Mouse (Mus musculus): ENCODE measurements around the gene Actg1. TPM values are rescaled to one million over a fixed set of nuclear protein-coding genes. Genes with fewer than 3 reads are reported as not detected.

The Actg1 gene
- polyA plus RNA-seq, 1 experiment from 2014 or later, result 3,237 TPM

- DNase-seq (ENCODE audit: low spot score) (peak; percentile 96), ATAC-seq (replicated peaks; ENCODE audit: insufficient number of reproducible peaks, low FRiP score, low TSS enrichment, low read depth) (no peak)
- H3K9ac ChIP-seq (replicated peaks; ENCODE audit: low read length), result no peak overlapping the region
- H3K27me3 ChIP-seq (ENCODE audit: control insufficient read depth, insufficient read depth, low read length), result no peaks in the 10 kb centered on the region
- no peaks in the 10 kb centered on the region for H3K9me3 ChIP-seq (replicated peaks; ENCODE audit: control insufficient read depth, low read length)
- 8% methylated on average over 19 of the region's 19 CpGs for WGBS
- no peaks in the 10 kb centered on the region for H3K36me3 ChIP-seq (replicated peaks; ENCODE audit: control insufficient read depth, insufficient read depth, low read depth, low read length)
- no peak overlapping the region for H3K4me3 ChIP-seq (ENCODE audit: low read depth, low read length)
- no peak overlapping the region for H3K27ac ChIP-seq (replicated peaks; ENCODE audit: low read depth, low read length)
- no peak overlapping the region for H3K4me2 ChIP-seq (ENCODE audit: low read depth, low read length)
- peaks cover 28% of the 10 kb centered on the region for H3K4me1 ChIP-seq (ENCODE audit: control insufficient read depth, insufficient read depth, low read length)
Measured at GRCm38 (mm10) chr11:120307566-120308430, 40.5 kb downstream of the Actg1 start.

- Histone ChIP-seq H3K4me2 (ENCODE audit: low read depth, low read length) (no peak overlapping the region; the same call in 1 of the 2 replicates), H3K27ac (replicated peaks; ENCODE audit: low read depth, low read length) (no peak overlapping the region), H3K36me3 (replicated peaks; ENCODE audit: control insufficient read depth, insufficient read depth, low read depth, low read length) (no peaks in the 10 kb centered on the region), H3K27me3 (ENCODE audit: control insufficient read depth, insufficient read depth, low read length) (no peaks in the 10 kb centered on the region), H3K9me3 (replicated peaks; ENCODE audit: control insufficient read depth, low read length) (no peaks in the 10 kb centered on the region), H3K4me1 (ENCODE audit: control insufficient read depth, insufficient read depth, low read length) (peaks cover 28% of the 10 kb centered on the region), H3K9ac (replicated peaks; ENCODE audit: low read length) (peak overlapping the region; percentile 28; the same call in 1 of the 2 replicates), H3K4me3 (ENCODE audit: low read depth, low read length) (no peak overlapping the region)
- DNase-seq (ENCODE audit: low spot score) (no peak), ATAC-seq (replicated peaks; ENCODE audit: insufficient number of reproducible peaks, low FRiP score, low TSS enrichment, low read depth) (no peak)
- 7% methylated on average over 5 of the region's 5 CpGs for WGBS
Measured at GRCm38 (mm10) chr11:120307132-120307413, 41.3 kb downstream of the Actg1 start.

GRCm38 (mm10) chr11:120306366-120307131 lies 41.8 kb downstream of the Actg1 start:
- DNase-seq (ENCODE audit: low spot score), result no peak
- H3K4me2 ChIP-seq (ENCODE audit: low read depth, low read length), result no peak overlapping the region; the same call in 1 of the 2 replicates
- peak overlapping the region; percentile 28 for H3K9ac ChIP-seq (replicated peaks; ENCODE audit: low read length)
- no peaks in the 10 kb centered on the region for H3K9me3 ChIP-seq (replicated peaks; ENCODE audit: control insufficient read depth, low read length)
- no peaks in the 10 kb centered on the region for H3K36me3 ChIP-seq (replicated peaks; ENCODE audit: control insufficient read depth, insufficient read depth, low read depth, low read length)
- H3K27ac ChIP-seq (replicated peaks; ENCODE audit: low read depth, low read length), result no peak overlapping the region
- peaks cover 27% of the 10 kb centered on the region for H3K4me1 ChIP-seq (ENCODE audit: control insufficient read depth, insufficient read depth, low read length)
- 37% methylated on average over 12 of the region's 12 CpGs for WGBS
- ATAC-seq (replicated peaks; ENCODE audit: insufficient number of reproducible peaks, low FRiP score, low TSS enrichment, low read depth), result no peak
- H3K27me3 ChIP-seq (ENCODE audit: control insufficient read depth, insufficient read depth, low read length), result no peaks in the 10 kb centered on the region
- H3K4me3 ChIP-seq (ENCODE audit: low read depth, low read length), result no peak overlapping the region

- H3K27me3 ChIP-seq (ENCODE audit: control insufficient read depth, insufficient read depth, low read length), result no peaks in the 10 kb centered on the region
- 23% methylated on average over 15 of the region's 15 CpGs for WGBS
- H3K4me1 ChIP-seq (ENCODE audit: control insufficient read depth, insufficient read depth, low read length), result peaks cover 24% of the 10 kb centered on the region
Measured at GRCm38 (mm10) chr11:120305535-120306365, 42.6 kb downstream of the Actg1 start.

GRCm38 (mm10) chr11:120304886-120305534 lies 43.3 kb downstream of the Actg1 start:
- under 1% methylated on average over 52 of the region's 53 CpGs for WGBS
- H3K4me1 ChIP-seq (ENCODE audit: control insufficient read depth, insufficient read depth, low read length), result peaks cover 21% of the 10 kb centered on the region
- peak overlapping the region; percentile 63 for H3K9ac ChIP-seq (replicated peaks; ENCODE audit: low read length)
- ATAC-seq (replicated peaks; ENCODE audit: insufficient number of reproducible peaks, low FRiP score, low TSS enrichment, low read depth), result peak; percentile 79
- no peaks in the 10 kb centered on the region for H3K27me3 ChIP-seq (ENCODE audit: control insufficient read depth, insufficient read depth, low read length)
- peak overlapping the region; percentile 38 for H3K4me3 ChIP-seq (ENCODE audit: low read depth, low read length)
- no peaks in the 10 kb centered on the region for H3K9me3 ChIP-seq (replicated peaks; ENCODE audit: control insufficient read depth, low read length)
- peak overlapping the region; percentile 65 for H3K4me2 ChIP-seq (ENCODE audit: low read depth, low read length)
- no peaks in the 10 kb centered on the region for H3K36me3 ChIP-seq (replicated peaks; ENCODE audit: control insufficient read depth, insufficient read depth, low read depth, low read length)
- peak overlapping the region; percentile 79 for H3K27ac ChIP-seq (replicated peaks; ENCODE audit: low read depth, low read length)
- DNase-seq (ENCODE audit: low spot score), result peak; percentile 99

More at GRCm38 (mm10) chr11:120305535-120306365, 42.6 kb downstream of the Actg1 start:
- no peaks in the 10 kb centered on the region for H3K36me3 ChIP-seq (replicated peaks; ENCODE audit: control insufficient read depth, insufficient read depth, low read depth, low read length)
- ATAC-seq (replicated peaks; ENCODE audit: insufficient number of reproducible peaks, low FRiP score, low TSS enrichment, low read depth) (no peak), DNase-seq (ENCODE audit: low spot score) (no peak)
- no peaks in the 10 kb centered on the region for H3K9me3 ChIP-seq (replicated peaks; ENCODE audit: control insufficient read depth, low read length)
- peak overlapping the region; percentile 65 for H3K4me2 ChIP-seq (ENCODE audit: low read depth, low read length)
- peak overlapping the region; percentile 79 for H3K27ac ChIP-seq (replicated peaks; ENCODE audit: low read depth, low read length)
- H3K4me3 ChIP-seq (ENCODE audit: low read depth, low read length), result peak overlapping the region; percentile 34
- peak overlapping the region; percentile 60 for H3K9ac ChIP-seq (replicated peaks; ENCODE audit: low read length)

GRCm38 (mm10) chr11:120304350-120304694 lies 44.0 kb downstream of the Actg1 start:
- Histone ChIP-seq H3K9ac (replicated peaks; ENCODE audit: low read length) (peak overlapping the region; percentile 37; the same call in 1 of the 2 replicates), H3K4me1 (ENCODE audit: control insufficient read depth, insufficient read depth, low read length) (peaks cover 21% of the 10 kb centered on the region), H3K36me3 (replicated peaks; ENCODE audit: control insufficient read depth, insufficient read depth, low read depth, low read length) (no peaks in the 10 kb centered on the region), H3K9me3 (replicated peaks; ENCODE audit: control insufficient read depth, low read length) (no peaks in the 10 kb centered on the region), H3K4me2 (ENCODE audit: low read depth, low read length) (peak overlapping the region; percentile 60; the same call in 1 of the 2 replicates), H3K27me3 (ENCODE audit: control insufficient read depth, insufficient read depth, low read length) (no peaks in the 10 kb centered on the region), H3K4me3 (ENCODE audit: low read depth, low read length) (no peak overlapping the region; the same call in 1 of the 2 replicates), H3K27ac (replicated peaks; ENCODE audit: low read depth, low read length) (peak overlapping the region; percentile 77; the same call in 1 of the 2 replicates)
- 39% methylated on average over 5 of the region's 5 CpGs for WGBS
- no peak for ATAC-seq (replicated peaks; ENCODE audit: insufficient number of reproducible peaks, low FRiP score, low TSS enrichment, low read depth)
- no peak for DNase-seq (ENCODE audit: low spot score)

- no peaks in the 10 kb centered on the region for H3K36me3 ChIP-seq (replicated peaks; ENCODE audit: control insufficient read depth, insufficient read depth, low read depth, low read length)
- no peak for DNase-seq (ENCODE audit: low spot score)
- H3K4me1 ChIP-seq (ENCODE audit: control insufficient read depth, insufficient read depth, low read length), result peaks cover 21% of the 10 kb centered on the region
- no peaks in the 10 kb centered on the region for H3K9me3 ChIP-seq (replicated peaks; ENCODE audit: control insufficient read depth, low read length)
- WGBS, result 90% methylated on average over 21 of the region's 21 CpGs
- no peak overlapping the region for H3K4me3 ChIP-seq (ENCODE audit: low read depth, low read length)
- 0 out of 2 replicates have a peak overlapping the region, but pooled peaks have one; percentile 77 for H3K27ac ChIP-seq (replicated peaks; ENCODE audit: low read depth, low read length)
- no peaks in the 10 kb centered on the region for H3K27me3 ChIP-seq (ENCODE audit: control insufficient read depth, insufficient read depth, low read length)
- ATAC-seq (replicated peaks; ENCODE audit: insufficient number of reproducible peaks, low FRiP score, low TSS enrichment, low read depth), result no peak
- H3K4me2 ChIP-seq (ENCODE audit: low read depth, low read length), result no peak overlapping the region; the same call in 1 of the 2 replicates
- peak overlapping the region; percentile 37 for H3K9ac ChIP-seq (replicated peaks; ENCODE audit: low read length)
Measured at GRCm38 (mm10) chr11:120303559-120304349, 44.6 kb downstream of the Actg1 start.

Measured in embryonic facial prominence, embryonic 11.5 days (tissue).